Mouse (Mus musculus) kidney, postnatal 36 days (tissue): ENCODE data around the gene Itga3.

Experiments
- DNase-seq, 2 experiments: peaks; one replicate each; pipeline ENCODE4 v3.0.0; 2021 to 2022; ENCODE audit warnings: mixed read lengths in 2 of 2

Itga3 gene

GRCm38 (mm10) chr11:95004136-95004936, 72.3 kb downstream of the Itga3 start:
- no peak for DNase-seq

- DNase-seq, result no peak
Observed at GRCm38 (mm10) chr11:95002705-95003104, 73.9 kb downstream of the Itga3 start.

GRCm38 (mm10) chr11:95001584-95002347, 74.8 kb downstream of the Itga3 start:
- no peak for DNase-seq

- DNase-seq, result peak; percentile 71 to 80
Observed at GRCm38 (mm10) chr11:95001058-95001457, 75.5 kb downstream of the Itga3 start.

GRCm38 (mm10) chr11:95000548-95000947, 76.1 kb downstream of the Itga3 start:
- peak; percentile 70 to 82 for DNase-seq

- no peak for DNase-seq
Observed at GRCm38 (mm10) chr11:95000128-95000527, 76.5 kb downstream of the Itga3 start.

GRCm38 (mm10) chr11:94998041-94998531, 78.5 kb downstream of the Itga3 start:
- no peak for DNase-seq

- DNase-seq, result no peak
Observed at GRCm38 (mm10) chr11:94997596-94997995, 79.0 kb downstream of the Itga3 start.

- no peak for DNase-seq
Observed at GRCm38 (mm10) chr11:94996984-94997383, 79.6 kb downstream of the Itga3 start.

- no peak for DNase-seq
Observed at GRCm38 (mm10) chr11:94996101-94996500, 80.5 kb downstream of the Itga3 start.

- DNase-seq, result no peak
Observed at GRCm38 (mm10) chr11:94994947-94995772, 81.4 kb downstream of the Itga3 start.
